Mouse (Mus musculus) CH12.LX (cell line): ENCODE measurements around the gene Degs2.

Experiments
- BHLHE40 ChIP-seq: IDR thresholded peaks from 2 replicates; pipeline ENCODE4 v1.6.1; 2011; ENCODE audit warnings: mild to moderate bottlenecking, low read depth, low read length, improper control_type of control experiment
- CTCF ChIP-seq, 2 experiments: IDR thresholded peaks in 1 of 2; conservative IDR thresholded peaks in 1 of 2; 2 replicates each; pipeline ENCODE4 v1.5.1; 2011 to 2012; ENCODE audit warnings: low read depth in 2 of 2, low read length in 2 of 2, improper control_type of control experiment in 1 of 2, inconsistent platforms in 1 of 2, mild to moderate bottlenecking in 1 of 2, moderate library complexity in 1 of 2
- EP300 ChIP-seq: IDR thresholded peaks from 2 replicates; pipeline ENCODE4 v1.6.1; 2011; ENCODE audit warnings: low read length, improper control_type of control experiment
- HCFC1 ChIP-seq: IDR thresholded peaks from 2 replicates; pipeline ENCODE4 v1.6.1; 2012; ENCODE audit warnings: low read depth, mild to moderate bottlenecking, inconsistent platforms, low read length, improper control_type of control experiment
- IRF4 ChIP-seq: IDR thresholded peaks from 2 replicates; pipeline ENCODE4 v1.6.1; 2014; ENCODE audit warnings: low read depth, mild to moderate bottlenecking, inconsistent platforms, low read length, improper control_type of control experiment
- JUND ChIP-seq: conservative IDR thresholded peaks from 2 replicates; pipeline ENCODE4 v1.6.1; 2011; ENCODE audit warnings: low read depth, low read length, improper control_type of control experiment
- NRF1 ChIP-seq: IDR thresholded peaks from 2 replicates; pipeline ENCODE4 v1.6.1; 2014; ENCODE audit warnings: low read depth, mild to moderate bottlenecking, inconsistent platforms, low read length, improper control_type of control experiment, moderate library complexity
- POLR2A ChIP-seq: IDR thresholded peaks from 2 replicates; pipeline ENCODE4 v1.6.1; 2011; ENCODE audit warnings: low read depth, mild to moderate bottlenecking, improper control_type of control experiment, low read length
- RCOR1 ChIP-seq: conservative IDR thresholded peaks from 2 replicates; pipeline ENCODE4 v1.6.1; 2012; ENCODE audit warnings: low read depth, mild to moderate bottlenecking, inconsistent platforms, low read length, improper control_type of control experiment
- SIN3A ChIP-seq: IDR thresholded peaks from 2 replicates; pipeline ENCODE4 v1.6.1; 2012; ENCODE audit warnings: low read length, improper control_type of control experiment, inconsistent platforms
- TCF12 ChIP-seq: IDR thresholded peaks from 2 replicates; pipeline ENCODE4 v1.6.1; 2014; ENCODE audit warnings: low read depth, mild to moderate bottlenecking, inconsistent platforms, low read length, improper control_type of control experiment
- UBTF ChIP-seq: IDR thresholded peaks from 2 replicates; pipeline ENCODE4 v1.6.1; 2012; ENCODE audit warnings: low read depth, mild to moderate bottlenecking, inconsistent platforms, low read length, improper control_type of control experiment, moderate library complexity
- USF2 ChIP-seq: conservative IDR thresholded peaks from 2 replicates; pipeline ENCODE4 v1.6.1; 2011; ENCODE audit warnings: low read depth, low read length, improper control_type of control experiment

DNA sequence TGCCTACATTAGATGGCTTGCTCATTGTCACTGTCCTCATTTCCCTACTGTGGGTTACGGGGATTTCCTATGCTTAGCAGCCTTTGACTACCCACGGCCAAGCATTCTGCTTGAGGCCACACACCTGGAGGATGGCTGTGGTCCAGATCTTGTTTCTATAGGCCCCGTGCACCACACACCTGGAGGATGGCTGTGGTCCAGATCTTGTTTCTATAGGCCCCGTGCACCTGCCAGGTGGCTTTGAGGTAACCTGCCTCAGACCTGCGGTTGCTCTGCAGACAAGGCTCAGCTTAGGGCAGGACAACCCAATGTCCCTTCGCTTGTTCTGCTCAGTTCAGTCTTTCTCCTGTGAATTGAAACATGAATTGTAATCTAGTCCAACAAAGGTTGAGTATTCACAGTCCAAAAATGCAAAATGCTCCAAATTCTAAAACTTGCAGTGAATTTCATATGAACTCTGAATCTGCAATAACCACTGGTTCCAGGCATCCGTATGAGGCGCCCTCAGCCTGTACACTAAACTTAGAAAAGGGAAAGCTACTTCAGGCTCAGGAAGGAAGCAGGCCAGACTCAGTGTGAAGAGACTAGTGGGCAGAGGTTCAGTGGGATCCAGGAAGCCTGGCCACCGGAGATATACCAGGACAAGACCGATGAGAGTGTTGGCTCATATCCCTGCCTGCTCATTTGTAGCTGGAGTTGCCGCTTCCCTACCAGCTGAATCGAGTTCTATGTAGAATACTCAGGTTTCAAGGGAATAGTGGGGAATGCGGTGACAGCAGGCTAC, 19.7 kb downstream of the Degs2 start:
- no peak for TF ChIP-seq POLR2A
- TF ChIP-seq EP300: no peak
- TF ChIP-seq CTCF (conservative IDR thresholded peaks at IDR 0.05 in 1 of 2, IDR thresholded peaks at IDR 0.05 in 1 of 2; ENCODE audit: low read depth in 2 of 2, low read length in 2 of 2): no peak
- peak; percentile 69 for TF ChIP-seq BHLHE40
- no peak for TF ChIP-seq UBTF
- no peak for TF ChIP-seq SIN3A
- no peak for TF ChIP-seq JUND
- TF ChIP-seq NRF1: no peak
- TF ChIP-seq RCOR1: no peak
- no peak for TF ChIP-seq USF2
- no peak for TF ChIP-seq IRF4
- TF ChIP-seq HCFC1: no peak
- peak; percentile 90 for TF ChIP-seq TCF12
